Mouse (Mus musculus) left cerebral cortex, postnatal 14 days (tissue): ENCODE results near the gene Krtcap2. TPM values are rescaled to one million over a fixed set of nuclear protein-coding genes. Genes with fewer than 3 reads are reported as not detected.

Experiments used
- DNase-seq, 2 experiments: peaks; one replicate each; pipeline ENCODE4 v3.0.0; 2021 to 2022; ENCODE audit warnings: low spot score in 2 of 2, mixed read lengths in 1 of 2
- intact Hi-C: fragments of 180-260 bp; cut with DNase I; formaldehyde crosslinking; loops from one replicate; pipeline ENCODE4 v1.15.1; 2025
- total RNA-seq, 2 experiments: library from RNA; stranded (reverse); gene quantifications; 2 replicates each; pipeline ENCODE4 v1.2.3; 2021

Gene Krtcap2
- total RNA-seq, 2 experiments from 2014 or later: 74.5 to 86.3 TPM

DNA sequence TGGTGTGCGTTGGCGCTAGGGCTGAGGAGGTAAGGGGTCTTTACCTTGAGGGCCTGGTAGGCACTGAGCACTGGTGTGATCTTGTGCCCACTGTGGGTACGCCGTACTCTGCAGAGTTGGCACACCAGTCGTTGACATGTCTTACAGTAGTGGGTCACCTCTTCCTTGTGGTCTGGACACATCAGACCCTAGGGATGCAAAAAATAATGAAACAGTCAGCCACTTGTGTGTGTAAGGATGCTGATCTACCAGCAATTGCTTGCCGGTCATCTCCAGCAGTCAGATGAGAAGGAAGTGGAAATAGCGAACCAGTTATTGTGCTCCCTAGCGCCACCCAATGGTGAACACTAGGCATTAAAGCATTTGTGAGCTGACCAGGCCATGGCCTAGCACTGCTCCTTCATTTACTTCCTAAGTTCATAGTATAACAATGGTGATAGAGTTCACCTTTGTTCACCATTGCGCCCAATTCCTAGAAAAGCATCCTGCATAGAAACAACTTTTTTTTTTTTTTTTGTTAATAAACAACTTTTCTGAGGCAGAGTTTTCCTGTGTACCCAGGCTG lies 3.4 kb upstream of the Krtcap2 start:
- DNase-seq: peak; percentile 54 to 71

DNA sequence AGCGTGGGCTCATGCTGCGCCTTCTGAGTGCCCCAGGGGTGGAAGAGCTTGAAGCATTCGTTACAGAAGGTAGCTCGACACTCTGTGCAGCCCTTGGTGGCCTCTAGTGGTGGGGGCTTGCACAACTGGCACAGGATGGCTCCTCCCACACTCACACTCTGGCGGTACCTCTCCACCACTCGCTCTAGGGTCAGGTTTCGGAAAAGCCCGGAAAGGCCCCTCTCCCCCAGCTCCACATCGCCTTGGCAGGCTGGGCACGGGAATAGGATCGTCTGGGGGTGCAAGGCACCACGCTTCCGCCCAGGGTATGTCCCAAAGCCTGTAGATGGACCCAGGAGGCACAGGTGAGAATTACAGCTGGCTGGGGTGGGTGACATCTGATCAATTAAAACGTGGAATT lies 2.2 kb upstream of the Krtcap2 start:
- intact Hi-C loops: no loop called here
- peak in 1 of 2 experiments; percentile 67 for DNase-seq

More for the DNA sequence above, 3.4 kb upstream of the Krtcap2 start:
- intact Hi-C loops: no loop called here

GRCm38 (mm10) chr3:89244158-89244981 lies 1.4 kb upstream of the Krtcap2 start:
- intact Hi-C loops: no loop called here
- DNase-seq: peak in 1 of 2 experiments; percentile 49

GRCm38 (mm10) chr3:89244982-89245687 lies 631 bp upstream of the Krtcap2 start:
- peak; percentile 84 to 88 for DNase-seq
- intact Hi-C loops: no loop called here

- DNase-seq: peak; percentile 91 to 94
- intact Hi-C loops: no loop called here
Observed at GRCm38 (mm10) chr3:89246261-89247100, 715 bp downstream of the Krtcap2 start, which contains the start of gene Trim46. Trim46 (minus strand) TSS chr3:89246309.

- no peak for DNase-seq
- intact Hi-C loops: no loop called here
Observed at GRCm38 (mm10) chr3:89247466-89247865, 1.7 kb downstream of the Krtcap2 start.

GRCm38 (mm10) chr3:89250435-89251040 lies 4.8 kb downstream of the Krtcap2 start:
- DNase-seq: peak in 1 of 2 experiments; percentile 61
- intact Hi-C loops: loop anchor here (1.0 kb wide), 1 partner anchor 32 kb away; no protein-coding TSS in a partner anchor

DNA sequence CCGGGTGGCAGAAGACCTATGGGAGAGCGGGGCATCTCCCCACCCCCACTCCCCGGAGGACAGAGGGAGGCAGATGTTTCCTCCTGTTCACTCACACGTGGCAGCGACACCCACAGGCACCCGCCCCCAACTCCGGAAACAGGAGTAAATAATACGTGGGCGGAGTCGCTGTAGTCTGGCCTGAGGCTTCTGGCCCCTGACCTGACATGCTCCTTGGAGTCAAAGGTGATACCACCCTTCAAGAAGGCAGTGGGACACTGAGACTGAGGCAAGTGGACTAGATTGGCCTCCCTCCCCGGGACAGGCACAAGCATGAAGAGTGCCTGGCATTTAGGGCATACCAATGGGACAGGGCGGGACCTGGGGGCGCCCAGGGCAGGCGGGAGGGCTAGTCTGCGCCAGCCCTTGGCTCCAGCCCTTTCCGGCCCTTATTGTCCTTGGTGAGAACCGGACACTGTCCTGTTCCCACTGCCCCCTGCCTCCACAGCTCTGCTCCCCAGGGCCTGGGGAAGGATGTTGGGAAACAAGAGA lies 5.7 kb downstream of the Krtcap2 start:
- intact Hi-C loops: no loop called here
- DNase-seq: no peak

DNA sequence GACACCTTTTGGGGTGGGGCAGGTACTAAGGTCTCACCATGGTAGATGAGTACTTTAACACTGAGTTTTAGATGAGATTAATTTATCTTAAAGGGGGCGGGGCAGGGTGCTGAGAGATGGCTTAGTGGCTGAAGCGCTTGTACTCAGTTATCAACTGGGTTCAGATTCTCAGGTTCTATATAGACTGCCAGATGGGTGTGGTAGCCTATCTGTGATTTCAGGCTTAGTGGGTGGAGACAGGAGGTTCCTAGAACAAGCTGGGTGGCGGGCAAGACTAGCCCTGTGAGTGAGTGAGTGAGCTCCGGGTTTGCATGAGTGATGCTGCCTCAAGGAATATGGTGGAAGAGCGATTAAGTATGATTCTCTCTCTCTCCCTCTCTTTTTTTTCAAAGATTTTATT lies 9.2 kb downstream of the Krtcap2 start:
- no peak for DNase-seq
- intact Hi-C loops: no loop called here

- intact Hi-C loops: no loop called here
- no peak for DNase-seq
Observed at GRCm38 (mm10) chr3:89256177-89256576, 10.4 kb downstream of the Krtcap2 start.

- DNase-seq: no peak
- intact Hi-C loops: no loop called here
Observed at GRCm38 (mm10) chr3:89259076-89259475, 13.3 kb downstream of the Krtcap2 start, which contains the start of gene Dpm3. Dpm3 (plus strand) TSS chr3:89259358.

GRCm38 (mm10) chr3:89260211-89260610 lies 14.4 kb downstream of the Krtcap2 start:
- intact Hi-C loops: no loop called here
- DNase-seq: no peak

DNA sequence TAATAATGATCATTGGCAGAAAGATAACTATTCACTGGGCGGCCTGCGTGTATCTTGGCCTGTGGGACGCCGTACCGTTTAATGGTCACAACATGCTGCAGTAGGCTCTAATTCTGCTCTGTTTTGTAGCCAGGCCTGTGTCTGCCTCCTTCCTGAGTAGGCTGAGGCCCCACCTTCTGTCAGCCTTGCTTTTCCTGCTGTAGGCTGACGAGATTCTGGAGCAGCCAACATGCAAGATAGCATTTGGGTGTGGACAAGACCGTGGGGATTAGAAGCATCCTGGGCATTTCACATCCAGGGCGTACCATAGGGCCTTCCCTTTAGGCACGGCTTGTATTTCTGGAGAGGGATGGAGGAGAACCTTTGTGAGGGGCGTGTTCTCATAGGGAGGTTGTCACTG lies 16.7 kb downstream of the Krtcap2 start:
- intact Hi-C loops: no loop called here
- no peak for DNase-seq

GRCm38 (mm10) chr3:89266439-89266893 lies 20.7 kb downstream of the Krtcap2 start:
- intact Hi-C loops: no loop called here
- DNase-seq: peak; percentile 80 to 81

- intact Hi-C loops: no loop called here
- DNase-seq: no peak
Observed at GRCm38 (mm10) chr3:89268916-89269315, 23.1 kb downstream of the Krtcap2 start.

DNA sequence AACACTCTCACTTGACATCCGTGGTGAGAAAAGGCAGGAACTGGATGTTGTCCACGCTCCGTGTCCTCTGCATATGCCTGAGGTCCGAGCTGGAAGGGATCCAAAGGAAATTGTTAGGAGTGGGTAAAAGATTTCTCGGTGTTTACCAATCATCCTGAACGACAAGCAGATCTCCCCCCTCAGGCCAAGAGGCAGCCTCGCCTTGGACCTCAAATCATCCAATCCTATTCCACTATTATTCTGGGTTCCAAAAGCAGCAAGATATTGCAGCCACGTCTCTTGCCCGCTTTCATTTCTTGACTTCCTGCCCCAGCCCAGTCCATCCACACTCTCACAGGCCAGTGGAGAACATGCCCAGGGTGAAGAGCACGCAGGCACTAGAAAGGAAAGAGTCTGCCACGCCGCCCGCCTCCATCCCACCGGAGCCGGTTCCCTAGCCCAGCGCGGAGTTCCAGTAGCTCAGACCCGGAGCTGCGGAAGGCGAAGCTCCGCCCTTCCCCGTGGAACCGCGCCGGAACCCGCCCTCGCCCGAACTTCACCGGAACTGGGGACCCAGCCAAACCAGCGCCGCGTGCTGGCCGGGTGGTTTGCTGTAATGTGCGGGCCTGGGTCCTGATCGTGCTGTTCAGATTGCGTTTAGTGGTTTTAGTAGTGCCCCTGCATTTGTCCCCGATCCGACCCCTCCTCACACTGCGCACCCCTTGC lies 24.4 kb downstream of the Krtcap2 start, which contains the start of gene Slc50a1:
Gene Slc50a1 (minus strand): TSS at position 520 of the 705 bp plus-strand sequence.
- DNase-seq: peak; percentile 71 to 83
- intact Hi-C loops: no loop called here

- peak; percentile 54 to 74 for DNase-seq
- intact Hi-C loops: no loop called here
Observed at GRCm38 (mm10) chr3:89270891-89271290, 25.1 kb downstream of the Krtcap2 start.

GRCm38 (mm10) chr3:89271760-89272159 lies 26.0 kb downstream of the Krtcap2 start:
- DNase-seq: no peak
- intact Hi-C loops: no loop called here
